Mouse (Mus musculus): ENCODE measurements around the gene Clec2d. TPM values are rescaled to one million over a fixed set of nuclear protein-coding genes. Genes with fewer than 3 reads are reported as not detected.
A peak's percentile ranks its signal among the peaks of the same experiment; 100 is the strongest.

The Clec2d gene
- polyA plus RNA-seq, 1 experiment from 2014 or later = not detected

- ATAC-seq (ENCODE audit: low FRiP score, low read depth) = no peak
- WGBS = 76% methylated on average over 3 of the region's 3 CpGs
- Histone ChIP-seq H3K36me3 (no peaks in the 10 kb centered on the region), H3K27me3 (no peaks in the 10 kb centered on the region), H3K4me1 (no peaks in the 10 kb centered on the region), H3K9me3 (no peaks in the 10 kb centered on the region), H3K27ac (no peak overlapping the region), H3K4me2 (replicated peaks) (no peak overlapping the region), H3K9ac (no peak overlapping the region), H3K4me3 (no peak overlapping the region)
Observed at GRCm38 (mm10) chr6:129216721-129217230, 36.4 kb downstream of the Clec2d start.

GRCm38 (mm10) chr6:129218191-129218696, 37.8 kb downstream of the Clec2d start:
- Histone ChIP-seq H3K9me3 (no peaks in the 10 kb centered on the region), H3K4me2 (replicated peaks) (no peak overlapping the region), H3K4me1 (no peaks in the 10 kb centered on the region), H3K27ac (no peak overlapping the region), H3K27me3 (no peaks in the 10 kb centered on the region), H3K36me3 (no peaks in the 10 kb centered on the region), H3K9ac (no peak overlapping the region), H3K4me3 (no peak overlapping the region)
- ATAC-seq (ENCODE audit: low FRiP score, low read depth) = no peak
- WGBS = 78% methylated on average over 5 of the region's 5 CpGs

DNA sequence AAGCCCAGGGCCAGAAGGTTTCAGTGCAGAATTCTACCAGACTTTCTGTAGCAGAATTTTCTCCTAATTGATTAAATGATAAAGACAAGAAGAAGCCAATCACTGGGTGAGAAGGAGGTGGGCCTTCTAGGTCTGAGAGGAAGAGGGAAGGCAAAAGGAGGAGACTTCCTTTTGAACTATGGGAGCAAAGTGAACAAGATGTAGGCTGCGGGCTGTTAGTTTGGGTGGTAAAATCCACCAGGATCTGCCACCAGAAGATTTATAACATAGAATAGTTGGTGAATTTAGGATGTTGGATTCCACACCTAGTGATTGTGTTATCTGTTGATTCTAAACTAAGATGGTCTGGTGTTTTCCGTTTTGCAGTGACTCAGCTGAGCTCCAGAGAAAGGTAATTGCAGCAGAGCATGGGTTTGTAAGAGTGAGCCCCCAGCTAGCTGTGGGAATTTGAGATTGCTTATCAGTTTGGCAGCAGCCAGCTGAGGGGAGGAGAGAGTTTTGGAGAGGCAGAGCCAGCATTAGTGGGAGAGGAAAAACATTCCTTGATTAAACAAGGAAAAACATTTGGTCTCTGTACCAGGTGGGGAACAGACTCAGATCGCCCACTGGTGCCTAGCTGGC, 39.6 kb downstream of the Clec2d start:
- Histone ChIP-seq H3K36me3 (no peaks in the 10 kb centered on the region), H3K9me3 (no peaks in the 10 kb centered on the region), H3K4me1 (no peaks in the 10 kb centered on the region), H3K9ac (no peak overlapping the region), H3K4me3 (no peak overlapping the region), H3K27me3 (no peaks in the 10 kb centered on the region), H3K27ac (no peak overlapping the region), H3K4me2 (replicated peaks) (no peak overlapping the region)
- WGBS = 64% methylated on average over 3 of the region's 3 CpGs
- ATAC-seq (ENCODE audit: low FRiP score, low read depth) = no peak

DNA sequence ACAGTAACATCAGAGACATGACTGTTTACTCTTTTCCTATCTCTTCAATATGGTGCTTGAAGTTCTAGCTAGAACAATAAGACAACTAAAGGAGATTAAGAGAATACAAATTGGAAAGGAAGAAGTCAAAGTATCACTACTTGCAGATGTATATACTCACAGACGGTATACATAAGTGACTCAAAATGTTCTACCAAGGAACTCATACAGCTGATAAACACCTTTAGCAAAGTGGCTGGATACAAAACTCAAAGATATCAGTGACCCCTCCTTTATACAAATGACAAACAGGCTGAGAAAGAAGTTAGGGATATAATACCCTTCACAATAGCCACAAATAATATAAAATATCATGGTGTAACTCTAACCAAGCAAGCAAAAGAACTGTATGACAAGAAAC, 40.6 kb downstream of the Clec2d start:
- Histone ChIP-seq H3K4me1 (no peaks in the 10 kb centered on the region), H3K27ac (no peak overlapping the region), H3K4me2 (replicated peaks) (no peak overlapping the region), H3K36me3 (no peaks in the 10 kb centered on the region), H3K9ac (no peak overlapping the region), H3K27me3 (no peaks in the 10 kb centered on the region), H3K4me3 (no peak overlapping the region), H3K9me3 (no peaks in the 10 kb centered on the region)
- 89% methylated on average over 1 of the region's 1 CpGs for WGBS
- no peak for ATAC-seq (ENCODE audit: low FRiP score, low read depth)

DNA sequence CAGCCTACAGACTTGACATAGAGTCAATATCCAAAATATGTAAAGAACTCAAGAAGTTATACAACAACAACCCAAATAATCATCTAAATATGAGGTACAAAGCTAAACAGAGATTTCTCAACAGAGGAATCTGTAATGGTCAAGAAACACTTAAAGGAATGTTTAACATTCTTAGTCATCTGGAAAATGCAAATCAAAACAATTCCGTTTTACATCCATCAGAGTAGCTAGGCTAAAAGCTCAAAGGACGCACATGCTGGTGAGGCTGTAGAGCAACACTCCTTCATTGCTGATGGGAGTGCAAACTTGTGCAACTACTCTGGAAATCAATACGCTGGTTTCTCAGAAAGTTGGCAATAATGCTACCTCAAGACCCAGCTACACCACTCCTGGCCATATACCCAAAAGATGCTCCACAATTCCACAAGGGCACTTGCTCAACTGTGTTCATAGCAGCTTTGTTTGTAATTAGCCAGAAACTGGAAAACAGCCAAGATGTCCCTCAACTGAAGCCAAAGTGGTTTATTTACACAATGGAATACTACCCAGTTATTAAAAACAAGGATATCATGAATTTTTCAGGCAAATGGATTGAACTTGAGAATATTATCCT, 41.9 kb downstream of the Clec2d start:
- 95% methylated on average over 3 of the region's 3 CpGs for WGBS
- Histone ChIP-seq H3K4me1 (no peaks in the 10 kb centered on the region), H3K9me3 (no peaks in the 10 kb centered on the region)

DNA sequence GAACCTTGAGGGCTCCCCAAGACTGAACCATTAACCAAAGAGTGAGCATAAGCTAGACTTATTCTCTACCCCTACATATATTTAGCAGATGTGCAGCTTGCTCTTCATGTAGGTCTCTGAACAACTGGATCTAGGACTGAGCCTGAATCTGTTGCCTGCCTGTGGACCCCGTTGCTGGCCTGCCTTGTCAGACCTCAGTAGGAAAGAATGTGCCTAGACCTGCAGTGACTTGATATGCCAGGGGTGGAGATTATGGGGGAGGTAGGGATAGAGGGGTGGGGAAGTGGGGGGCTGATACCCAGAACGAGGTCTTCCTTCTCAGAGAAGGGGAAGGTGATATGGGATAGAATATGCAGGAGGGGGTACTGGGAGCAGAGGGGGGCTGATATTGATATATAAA, 43.2 kb downstream of the Clec2d start:
- WGBS = 80% methylated on average over 2 of the region's 2 CpGs
- Histone ChIP-seq H3K9ac (no peak overlapping the region), H3K27ac (no peak overlapping the region), H3K4me1 (no peaks in the 10 kb centered on the region), H3K27me3 (no peaks in the 10 kb centered on the region), H3K4me2 (replicated peaks) (no peak overlapping the region), H3K9me3 (no peaks in the 10 kb centered on the region), H3K4me3 (no peak overlapping the region), H3K36me3 (no peaks in the 10 kb centered on the region)
- ATAC-seq (ENCODE audit: low FRiP score, low read depth) = no peak

More for the DNA sequence above, 41.9 kb downstream of the Clec2d start:
- ATAC-seq (ENCODE audit: low FRiP score, low read depth) = no peak
- no peaks in the 10 kb centered on the region for H3K27me3 ChIP-seq
- H3K4me3 ChIP-seq = no peak overlapping the region
- H3K36me3 ChIP-seq = no peaks in the 10 kb centered on the region
- H3K4me2 ChIP-seq (replicated peaks) = no peak overlapping the region
- no peak overlapping the region for H3K27ac ChIP-seq
- no peak overlapping the region for H3K9ac ChIP-seq

- no peaks in the 10 kb centered on the region for H3K4me1 ChIP-seq
- no peaks in the 10 kb centered on the region for H3K36me3 ChIP-seq
- no peak for ATAC-seq (ENCODE audit: low FRiP score, low read depth)
- H3K9me3 ChIP-seq = no peaks in the 10 kb centered on the region
- no peaks in the 10 kb centered on the region for H3K27me3 ChIP-seq
- H3K4me3 ChIP-seq = no peak overlapping the region
- H3K4me2 ChIP-seq (replicated peaks) = no peak overlapping the region
- H3K27ac ChIP-seq = no peak overlapping the region
- 72% methylated on average over 1 of the region's 1 CpGs for WGBS
- H3K9ac ChIP-seq = no peak overlapping the region
Observed at GRCm38 (mm10) chr6:129224090-129224489, 43.7 kb downstream of the Clec2d start.

- 0 out of 2 replicates have a peak, but pooled peaks cover 2% of the 10 kb centered on the region for H3K4me1 ChIP-seq
- no peaks in the 10 kb centered on the region for H3K27me3 ChIP-seq
- H3K36me3 ChIP-seq = no peaks in the 10 kb centered on the region
- H3K27ac ChIP-seq = no peak overlapping the region
- WGBS = 80% methylated on average over 2 of the region's 2 CpGs
- ATAC-seq (ENCODE audit: low FRiP score, low read depth) = no peak
- H3K9ac ChIP-seq = no peak overlapping the region
- no peak overlapping the region for H3K4me2 ChIP-seq (replicated peaks)
- no peaks in the 10 kb centered on the region for H3K9me3 ChIP-seq
- H3K4me3 ChIP-seq = no peak overlapping the region
Observed at GRCm38 (mm10) chr6:129225078-129225477, 44.7 kb downstream of the Clec2d start.

- H3K27me3 ChIP-seq = no peaks in the 10 kb centered on the region
- H3K9ac ChIP-seq = no peak overlapping the region
- no peak overlapping the region for H3K4me3 ChIP-seq
- WGBS = 39% methylated on average over 3 of the region's 3 CpGs
- H3K4me2 ChIP-seq (replicated peaks) = no peak overlapping the region
- peak overlapping the region; percentile 75 for H3K27ac ChIP-seq
- no peaks in the 10 kb centered on the region for H3K9me3 ChIP-seq
- no peak for ATAC-seq (ENCODE audit: low FRiP score, low read depth)
- peaks cover 9% of the 10 kb centered on the region; the same call in 1 of the 2 replicates for H3K4me1 ChIP-seq
- H3K36me3 ChIP-seq = no peaks in the 10 kb centered on the region
Observed at GRCm38 (mm10) chr6:129228935-129229773, 48.7 kb downstream of the Clec2d start.

DNA sequence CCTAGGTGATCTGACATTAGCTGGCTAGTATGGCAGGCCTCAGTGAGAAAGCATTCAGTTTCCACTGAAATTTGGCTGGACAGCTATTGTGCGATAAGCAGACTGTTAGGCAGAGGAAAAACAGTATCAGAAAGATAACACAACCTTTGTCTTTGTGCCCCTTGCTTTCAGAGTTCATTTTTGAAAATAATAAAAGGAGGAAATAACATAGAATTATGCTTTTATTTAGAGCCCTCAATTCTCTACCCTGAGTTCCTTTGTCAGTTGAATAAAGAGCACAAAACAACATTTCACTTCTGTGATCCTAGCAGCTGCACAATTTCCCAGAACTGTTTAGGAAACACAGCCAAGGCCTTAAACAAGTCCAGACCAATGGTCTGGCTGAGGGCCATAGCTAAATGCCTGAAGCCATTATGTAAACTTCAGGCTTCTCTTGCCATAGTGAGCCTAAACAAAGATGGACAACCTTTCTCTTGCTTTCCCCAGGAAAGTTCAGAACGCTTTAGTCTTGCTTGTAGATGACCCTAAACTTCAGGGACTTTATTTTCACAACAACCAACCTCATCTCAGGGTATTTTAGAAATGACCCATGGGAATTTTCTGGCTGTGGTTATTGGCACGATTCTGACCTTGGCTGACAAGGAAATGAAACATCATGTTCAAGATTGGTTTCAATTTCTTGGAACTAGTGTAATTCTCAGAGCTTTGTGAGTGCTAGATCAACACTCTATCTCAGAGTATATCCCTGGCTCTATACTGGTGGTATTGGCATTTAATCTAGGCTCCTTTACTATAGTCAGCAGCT, 49.6 kb downstream of the Clec2d start:
- no peak overlapping the region for H3K9ac ChIP-seq
- ATAC-seq (ENCODE audit: low FRiP score, low read depth) = peak; percentile 83
- no peak overlapping the region for H3K4me2 ChIP-seq (replicated peaks)
- H3K27me3 ChIP-seq = no peaks in the 10 kb centered on the region
- WGBS = 61% methylated on average over 3 of the region's 3 CpGs
- H3K4me3 ChIP-seq = no peak overlapping the region
- H3K9me3 ChIP-seq = no peaks in the 10 kb centered on the region
- peaks cover 9% of the 10 kb centered on the region; the same call in 1 of the 2 replicates for H3K4me1 ChIP-seq
- H3K27ac ChIP-seq = peak overlapping the region; percentile 75
- no peaks in the 10 kb centered on the region for H3K36me3 ChIP-seq

GRCm38 (mm10) chr6:129232005-129232841, 51.8 kb downstream of the Clec2d start:
- Histone ChIP-seq H3K27me3 (no peaks in the 10 kb centered on the region), H3K4me1 (peaks cover 9% of the 10 kb centered on the region; the same call in 1 of the 2 replicates), H3K4me3 (no peak overlapping the region), H3K36me3 (no peaks in the 10 kb centered on the region), H3K9me3 (no peaks in the 10 kb centered on the region), H3K9ac (no peak overlapping the region), H3K4me2 (replicated peaks) (no peak overlapping the region), H3K27ac (no peak overlapping the region)
- ATAC-seq (ENCODE audit: low FRiP score, low read depth) = no peak
- WGBS = 71% methylated on average over 5 of the region's 5 CpGs

Measured in limb, embryonic 13.5 days (tissue).